Mouse (Mus musculus) liver, postnatal 0 days (tissue): ENCODE measurements at regions not wholly inside any gene's neighbourhood (a gene's known extent, or its start where the extent isn't known, plus 50 kb on each side); places are given as distances from the start of the nearest gene placed in this dataset.

Experiments used
- CTCF ChIP-seq: sonication (generic); IDR thresholded peaks from 2 replicates; pipeline ENCODE4 v1.5.1; 2016; ENCODE audit warnings: antibody characterized with exemption, low read depth
- EP300 ChIP-seq: IDR thresholded peaks from 2 replicates; pipeline ENCODE4 v1.6.1; 2016; ENCODE audit warnings: antibody characterized with exemption, low read depth, mild to moderate bottlenecking

- TF ChIP-seq CTCF (no peak), EP300 (no peak)
Measured at GRCm38 (mm10) chr7:72500190-72500589, 193.8 kb upstream of the Mctp2 start.
